Mouse (Mus musculus) cerebellum, adult 11-12 months (tissue): ENCODE results near the gene Zbtb7b.
A peak's percentile ranks its signal among the peaks of the same experiment; 100 is the strongest.

Source experiments
- DNase-seq: peaks from one replicate; pipeline ENCODE4 v3.0.0; 2022

Gene Zbtb7b

DNA sequence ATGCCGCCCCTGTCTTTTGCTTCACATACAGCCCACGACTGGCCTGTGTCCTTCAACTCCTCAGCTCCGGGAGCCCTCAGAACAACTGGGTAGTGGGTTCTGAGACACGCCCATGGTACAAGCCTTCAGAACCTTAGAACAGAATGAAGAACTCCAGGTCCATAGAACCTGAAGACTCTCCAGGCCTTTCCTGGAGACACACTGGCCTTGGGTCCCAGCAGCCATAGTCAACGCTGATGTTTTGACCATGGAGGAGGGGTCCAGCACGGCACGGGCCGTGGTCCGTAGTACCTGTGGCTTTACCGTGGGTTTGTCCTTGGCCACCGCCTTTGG, 29.5 kb downstream of the Zbtb7b start, which contains the start of gene Dcst1:
Gene Dcst1, minus strand, starts transcription at position 101 of the 333 bp plus-strand sequence.
- DNase-seq, result no peak

DNA sequence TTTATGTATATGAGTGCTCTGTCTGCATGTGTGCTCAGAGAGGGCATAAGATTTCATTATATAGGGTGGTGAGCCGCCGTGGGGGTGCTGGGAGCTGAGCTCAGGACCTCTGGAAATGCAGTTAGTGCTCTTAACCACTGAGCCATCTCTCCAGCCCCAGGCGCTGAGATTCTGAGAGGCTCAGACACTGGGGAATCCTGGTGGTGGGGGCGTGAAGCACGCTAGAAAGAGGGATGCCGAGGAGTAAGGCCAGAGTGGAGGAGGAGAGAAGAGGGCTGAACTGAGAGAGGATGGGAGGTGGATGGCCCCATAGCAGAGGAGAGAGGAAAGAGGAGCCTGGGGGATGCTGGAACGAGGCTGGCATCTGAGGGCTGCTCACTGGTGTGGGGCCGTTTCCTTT, 29.9 kb downstream of the Zbtb7b start:
- no peak for DNase-seq

DNA sequence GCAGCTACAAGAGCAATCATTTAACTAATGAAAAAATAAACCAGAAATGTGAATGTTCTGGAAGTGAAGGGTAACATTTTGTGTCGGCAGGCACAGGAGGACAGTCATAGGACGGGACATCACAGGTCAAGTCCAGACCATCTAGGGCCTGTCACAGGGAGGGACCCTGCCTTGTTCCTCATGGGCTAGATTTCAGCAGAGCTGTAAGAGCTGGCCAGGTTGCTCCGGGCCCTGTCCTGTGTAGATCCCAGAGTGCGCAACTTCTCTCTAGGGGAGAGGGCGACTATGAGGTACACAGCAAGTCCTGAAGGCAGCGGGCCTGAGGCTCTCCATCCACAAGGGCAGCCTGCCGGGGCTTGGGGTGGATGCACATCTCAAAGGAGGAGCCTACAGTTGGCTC, 32.9 kb downstream of the Zbtb7b start, which contains the start of gene Dcst2:
Gene Dcst2, plus strand, starts transcription at position 301 of the 400 bp plus-strand sequence.
- no peak for DNase-seq

DNA sequence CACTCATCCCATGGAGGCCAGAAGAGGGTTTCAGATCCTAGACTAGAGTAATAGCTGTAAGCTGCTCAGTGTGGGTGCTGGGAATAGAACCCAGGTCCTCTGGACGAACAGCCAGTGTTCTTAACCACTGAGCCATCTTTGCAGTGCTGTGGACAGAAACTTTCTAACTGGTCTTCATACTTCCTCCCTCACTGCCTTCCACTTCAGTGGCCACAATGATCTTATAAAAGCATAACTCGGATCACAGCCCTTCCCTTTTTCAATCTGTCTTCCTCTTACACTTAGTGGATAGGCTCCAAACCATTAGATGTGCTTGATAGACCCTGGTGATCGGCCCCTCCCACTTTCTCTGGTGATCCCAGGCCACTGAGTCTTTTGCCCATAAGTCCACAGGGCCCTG, 34.3 kb downstream of the Zbtb7b start:
- DNase-seq, result no peak

DNA sequence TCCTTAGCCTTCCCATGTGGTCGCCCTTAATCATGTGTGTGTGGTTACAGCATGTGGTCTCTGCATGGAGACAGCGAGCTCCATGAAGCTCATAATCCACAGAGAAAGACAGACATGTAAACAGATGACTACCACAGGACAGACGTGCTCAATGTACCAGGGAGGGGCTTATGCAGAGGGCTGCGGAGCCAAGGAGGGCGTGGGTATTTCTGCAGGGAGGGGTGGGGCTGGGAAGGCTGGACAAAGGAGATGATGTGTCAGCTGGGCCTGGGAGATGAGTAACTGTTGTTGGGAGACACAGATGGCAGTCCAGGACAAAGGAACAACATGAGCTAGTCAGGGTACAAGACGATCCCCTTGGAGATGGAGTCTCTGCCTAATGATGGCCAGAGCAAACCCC, 34.9 kb downstream of the Zbtb7b start:
- no peak for DNase-seq

DNA sequence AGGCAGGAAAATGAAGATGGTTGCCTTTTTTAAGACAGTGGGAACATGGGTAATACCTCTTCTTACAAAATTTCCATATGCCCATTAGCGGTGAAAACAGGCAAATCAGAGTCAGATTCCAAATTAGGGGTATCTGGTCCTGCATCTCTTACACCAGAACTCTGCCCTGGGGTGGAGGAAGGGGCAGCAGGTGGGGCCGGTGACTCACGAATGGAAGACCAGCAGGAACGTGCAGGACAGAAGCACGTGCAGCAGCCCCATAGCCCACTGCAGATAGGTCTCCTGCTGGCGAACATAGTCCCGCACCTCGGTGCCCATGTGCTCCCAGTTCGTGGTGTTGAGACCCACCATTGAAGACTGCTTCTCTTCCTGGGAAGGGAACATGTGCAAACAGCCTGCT, 38.5 kb downstream of the Zbtb7b start:
- no peak for DNase-seq

DNA sequence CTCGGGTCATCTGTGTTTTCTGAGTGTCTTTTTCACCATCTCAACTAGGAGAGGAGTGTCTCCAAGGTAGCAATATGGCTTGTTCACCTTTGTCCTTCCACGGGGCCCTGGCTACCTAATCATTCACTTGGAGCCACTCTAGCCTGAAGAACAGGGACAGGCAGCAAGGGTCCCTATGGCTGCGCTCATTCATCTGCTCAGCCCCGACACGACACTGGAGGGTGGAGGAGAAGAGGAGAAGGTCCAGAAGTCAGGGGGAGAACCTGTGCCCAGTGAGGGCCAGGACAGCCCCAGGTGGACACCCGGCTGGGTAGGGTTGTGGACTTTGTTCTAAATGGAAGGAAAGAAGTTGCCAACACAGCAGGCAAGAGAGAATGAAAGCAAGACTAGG, 39.1 kb downstream of the Zbtb7b start:
- no peak for DNase-seq

DNA sequence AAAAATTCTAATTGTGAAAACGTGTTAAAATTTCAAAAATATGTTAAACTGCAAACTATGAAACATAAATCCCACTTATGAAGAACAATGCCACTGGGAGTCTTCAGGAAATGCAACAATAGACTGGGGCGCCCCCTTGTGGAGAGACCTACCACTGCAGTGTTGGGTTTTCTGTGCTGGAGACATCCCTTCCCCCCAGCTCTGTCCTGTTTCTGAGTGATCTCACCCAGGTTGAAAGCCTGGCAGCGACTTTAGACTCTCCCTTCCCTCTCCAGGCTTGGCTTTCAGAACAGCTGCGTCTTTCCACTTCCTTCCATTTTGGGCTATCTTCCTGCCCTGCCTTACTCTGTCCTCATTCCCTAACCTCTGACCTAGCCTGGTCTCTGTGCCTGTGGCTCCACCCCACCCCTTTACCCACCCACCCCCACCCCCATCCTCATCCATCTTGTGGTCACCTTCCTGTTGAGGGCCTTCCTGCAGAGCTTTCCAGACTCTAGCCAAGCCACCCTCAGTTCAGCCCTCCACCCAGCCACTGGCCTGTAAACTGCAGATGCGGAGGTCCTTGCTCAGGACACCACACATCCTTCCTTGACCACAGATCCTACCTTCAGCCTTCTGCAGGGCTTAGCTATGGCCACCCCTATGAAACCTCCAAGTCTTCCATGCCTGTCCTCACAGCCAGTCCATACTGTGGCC, 39.6 kb downstream of the Zbtb7b start:
- peak; percentile 80 for DNase-seq

DNA sequence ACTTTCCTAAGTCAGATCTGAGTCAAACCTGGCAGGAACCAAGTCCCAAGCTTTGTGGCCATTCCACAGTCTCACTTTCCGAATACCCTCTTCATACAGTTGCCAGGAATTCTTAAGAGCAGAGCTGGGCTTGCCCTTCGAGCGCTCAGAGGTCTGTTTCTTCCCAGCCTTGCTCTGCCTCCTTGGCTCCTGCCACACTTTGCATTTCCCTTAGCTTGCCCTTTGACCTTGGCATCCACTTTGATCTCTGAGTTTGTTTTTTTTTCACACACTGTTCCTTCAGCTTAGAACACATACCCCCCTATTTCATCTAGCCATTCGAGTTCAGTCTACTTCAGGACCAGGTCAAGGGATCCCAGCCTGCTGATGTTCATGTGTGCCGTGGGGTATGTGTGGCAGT, 43.3 kb downstream of the Zbtb7b start:
- no peak for DNase-seq

DNA sequence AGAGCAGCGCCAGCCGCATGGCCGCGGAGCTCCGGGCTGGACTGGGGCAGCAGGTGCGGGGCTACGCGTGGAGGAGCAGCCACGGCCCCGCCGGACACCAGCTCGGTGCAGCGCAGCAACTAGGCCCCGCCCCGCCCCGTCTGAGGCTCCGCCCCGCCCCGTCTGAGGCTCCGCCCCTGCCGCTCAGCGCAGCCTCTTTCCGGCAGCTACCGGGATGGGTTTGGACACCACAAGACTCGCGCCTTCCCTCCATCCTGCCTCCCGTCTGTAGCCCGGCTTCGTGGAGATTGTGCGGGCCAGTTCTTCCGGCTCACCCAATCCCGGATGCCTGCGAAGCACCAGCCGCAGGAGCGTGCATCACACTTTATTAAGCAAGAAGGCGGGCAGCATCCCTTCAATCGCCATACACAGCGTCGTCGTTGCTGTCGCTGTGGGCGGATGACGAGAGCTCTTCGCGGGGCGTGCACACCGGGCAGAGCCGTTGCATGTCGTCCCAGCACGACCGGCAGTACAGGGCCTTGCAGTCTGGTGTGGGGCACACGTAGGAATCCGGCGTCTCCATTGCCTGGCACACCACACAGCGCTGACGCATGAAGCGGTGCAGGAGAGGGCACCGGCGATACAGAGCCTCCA, 44.6 kb downstream of the Zbtb7b start, which contains the start of gene Adam15:
Gene Adam15, minus strand, starts transcription at position 128 of the 633 bp plus-strand sequence.
- DNase-seq, result peak; percentile 93

DNA sequence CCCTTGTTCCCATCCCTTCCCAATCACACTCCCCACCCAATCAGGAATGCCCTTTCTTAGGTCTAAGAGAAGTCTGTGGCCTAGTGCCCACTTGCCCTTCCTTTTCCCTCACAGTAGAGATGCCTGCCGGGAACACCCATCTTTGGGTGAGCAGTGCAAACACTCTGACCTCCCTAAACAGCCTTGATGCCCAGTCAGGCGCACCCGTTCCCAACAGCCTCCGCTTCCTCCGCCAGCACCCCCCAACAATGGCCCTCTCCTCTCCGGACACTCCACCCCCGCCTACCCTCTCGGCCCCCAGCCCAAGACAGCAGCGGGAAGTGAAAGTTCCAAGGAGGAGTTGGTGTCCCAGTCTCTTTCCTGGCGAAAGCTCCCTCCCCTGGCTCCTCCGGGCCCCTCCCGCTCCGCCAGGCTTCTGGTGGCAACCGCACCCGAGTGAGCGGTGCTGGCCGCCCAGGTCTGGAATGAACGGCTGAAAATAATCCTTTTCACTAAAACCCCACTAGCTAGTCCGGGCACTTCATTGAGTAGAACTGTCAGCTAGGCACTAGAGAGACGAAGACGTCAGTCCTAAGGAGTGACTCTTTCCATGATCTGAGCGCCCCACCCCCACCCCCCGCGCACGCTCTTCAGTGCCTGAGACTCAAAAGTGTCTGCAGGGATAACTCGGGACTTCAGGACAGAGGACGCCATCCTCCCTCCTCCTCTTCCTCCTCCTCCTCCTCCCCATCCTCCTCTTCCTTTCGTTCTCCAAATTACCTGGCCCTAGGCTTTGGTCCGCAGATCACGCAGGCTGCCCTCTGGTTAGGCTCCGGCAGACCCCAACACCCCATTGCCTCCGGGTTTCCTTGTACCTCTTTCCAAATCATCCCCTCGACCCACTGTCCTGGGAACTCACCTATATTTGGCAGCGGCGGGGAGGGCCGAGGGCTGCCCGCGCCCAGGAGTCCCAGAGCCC, 45.4 kb downstream of the Zbtb7b start:
- peak; percentile 56 for DNase-seq

DNA sequence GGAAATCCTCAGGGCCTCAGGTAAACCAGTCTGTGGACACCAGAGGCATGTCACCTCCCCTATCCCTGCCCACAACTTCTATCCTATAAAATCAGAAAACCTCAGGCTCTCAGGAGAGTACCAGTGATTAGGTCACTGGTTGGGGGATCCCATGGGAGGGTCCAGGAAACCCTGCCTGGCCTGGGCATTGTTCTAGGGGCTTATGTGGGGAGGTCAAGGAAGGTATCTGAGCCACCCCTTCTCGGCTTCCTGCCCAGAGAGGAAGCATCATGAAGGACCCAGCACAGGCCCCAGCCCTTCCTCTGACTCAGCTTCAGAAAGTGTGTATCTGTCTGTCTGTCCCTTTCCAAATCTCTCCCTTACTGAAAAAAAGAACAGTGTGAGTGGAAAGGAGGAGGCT, 46.7 kb downstream of the Zbtb7b start:
- DNase-seq, result no peak

DNA sequence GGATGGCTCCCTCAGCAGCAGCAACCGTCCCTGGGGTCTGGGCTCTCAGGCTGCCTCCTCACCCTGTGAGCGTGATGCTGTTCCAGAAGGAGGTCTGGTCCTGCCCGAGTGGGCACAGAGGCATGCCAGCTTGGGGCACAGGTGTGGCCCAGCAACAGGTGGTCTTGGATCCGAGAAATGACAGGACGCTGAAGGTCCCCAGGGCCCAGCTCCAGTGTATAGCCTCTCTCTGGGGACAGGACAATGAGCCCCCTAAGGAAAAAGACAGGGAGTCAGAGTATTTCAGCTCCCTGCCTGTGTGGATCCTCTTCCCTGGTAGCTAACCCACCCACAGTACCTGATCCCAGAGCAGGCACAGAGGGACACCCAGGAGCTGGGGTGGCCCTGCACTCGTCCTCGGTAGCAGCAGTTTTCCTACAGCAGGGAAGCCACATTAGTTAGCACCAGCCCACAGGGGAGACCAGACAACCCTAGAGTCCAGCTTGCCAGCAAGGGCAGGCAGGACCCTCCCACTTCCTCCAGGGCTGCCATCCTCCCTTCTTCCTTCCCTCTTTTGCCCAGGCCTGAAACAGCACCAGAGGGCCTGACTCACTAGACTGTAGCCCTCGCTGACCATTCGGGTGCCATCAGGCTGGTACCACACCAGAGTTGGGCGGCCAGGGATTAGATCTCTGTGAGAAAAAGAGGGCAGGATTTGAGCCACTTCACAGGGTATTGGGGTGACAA, 47.6 kb downstream of the Zbtb7b start:
- no peak for DNase-seq

DNA sequence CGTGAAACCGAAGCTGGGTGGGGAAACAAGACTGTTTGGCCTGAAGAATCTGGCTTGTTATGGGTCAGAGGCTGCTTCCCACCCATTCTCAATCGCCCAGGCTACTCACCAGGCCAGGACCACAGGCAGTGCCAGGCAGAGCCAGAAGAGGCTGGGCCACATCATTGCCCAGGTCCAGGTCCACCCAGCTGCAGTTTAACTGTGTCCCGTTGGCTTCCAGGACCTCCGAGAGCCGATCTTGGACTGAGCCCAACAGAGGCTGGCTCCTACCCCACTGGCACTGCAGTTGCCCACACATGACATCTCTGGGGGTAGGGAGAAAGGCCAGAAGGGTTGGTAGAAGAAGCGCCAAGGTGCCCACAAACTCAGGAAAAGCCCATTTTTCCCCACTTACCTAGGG, 51.3 kb downstream of the Zbtb7b start:
- no peak for DNase-seq

DNA sequence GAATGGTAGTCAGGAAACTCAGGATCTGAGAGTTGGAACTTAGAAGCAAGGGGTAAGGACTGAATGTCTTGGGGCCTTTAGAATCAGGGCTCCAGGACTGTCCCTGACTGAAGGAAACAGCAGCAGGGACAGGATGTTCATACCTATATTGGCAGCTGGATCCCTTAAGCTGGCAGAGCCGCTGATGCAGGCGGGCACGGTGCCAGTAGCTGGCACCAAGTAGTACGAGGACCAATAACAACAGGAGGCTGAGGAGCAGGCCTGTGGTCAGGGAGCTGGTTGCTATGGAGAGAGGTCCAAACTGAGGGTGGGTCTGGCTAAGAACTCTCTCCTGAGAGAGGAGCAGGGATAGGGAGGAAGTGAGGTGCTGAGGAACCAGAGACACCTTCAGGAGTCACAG, 52.8 kb downstream of the Zbtb7b start:
- DNase-seq, result no peak

DNA sequence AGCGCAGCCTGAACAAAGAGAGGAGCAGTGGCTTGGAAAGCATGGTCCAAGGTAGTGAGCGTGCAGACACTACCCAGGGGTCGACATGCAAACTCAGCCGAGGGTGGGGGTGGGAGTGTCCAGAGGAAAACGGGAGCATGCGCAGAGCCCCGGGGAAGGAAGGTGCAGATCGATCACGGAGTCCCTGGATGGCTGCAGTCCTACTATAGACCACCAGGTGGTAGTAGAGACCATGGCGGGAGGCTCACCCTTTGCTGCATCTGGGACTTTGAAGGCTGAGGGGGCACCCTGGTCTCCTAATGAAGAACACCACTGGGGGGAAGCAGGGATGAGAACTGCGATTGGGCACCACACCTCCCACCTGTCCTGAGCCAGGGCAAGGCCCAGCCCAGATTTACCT, 54.1 kb downstream of the Zbtb7b start:
- DNase-seq, result peak; percentile 69

DNA sequence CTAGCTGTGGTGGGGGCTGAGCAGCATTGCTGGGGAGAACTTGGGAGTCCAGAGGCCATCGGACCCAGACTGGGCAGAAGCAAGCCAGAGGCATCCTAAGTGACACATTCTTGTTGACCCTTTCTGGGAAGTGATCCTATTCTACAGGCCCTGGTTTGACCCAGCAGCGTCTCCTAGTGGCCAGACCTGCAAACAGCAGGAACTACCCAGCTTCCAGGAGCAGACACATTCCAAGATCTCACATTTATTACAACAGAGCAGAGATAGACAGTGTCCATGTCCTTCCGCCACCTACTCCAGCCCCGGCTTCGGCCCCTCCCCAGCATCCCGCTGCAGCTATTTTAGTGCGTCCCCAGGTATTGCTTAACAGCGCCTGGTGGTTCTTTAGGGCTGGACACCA, 55.2 kb downstream of the Zbtb7b start:
- no peak for DNase-seq

DNA sequence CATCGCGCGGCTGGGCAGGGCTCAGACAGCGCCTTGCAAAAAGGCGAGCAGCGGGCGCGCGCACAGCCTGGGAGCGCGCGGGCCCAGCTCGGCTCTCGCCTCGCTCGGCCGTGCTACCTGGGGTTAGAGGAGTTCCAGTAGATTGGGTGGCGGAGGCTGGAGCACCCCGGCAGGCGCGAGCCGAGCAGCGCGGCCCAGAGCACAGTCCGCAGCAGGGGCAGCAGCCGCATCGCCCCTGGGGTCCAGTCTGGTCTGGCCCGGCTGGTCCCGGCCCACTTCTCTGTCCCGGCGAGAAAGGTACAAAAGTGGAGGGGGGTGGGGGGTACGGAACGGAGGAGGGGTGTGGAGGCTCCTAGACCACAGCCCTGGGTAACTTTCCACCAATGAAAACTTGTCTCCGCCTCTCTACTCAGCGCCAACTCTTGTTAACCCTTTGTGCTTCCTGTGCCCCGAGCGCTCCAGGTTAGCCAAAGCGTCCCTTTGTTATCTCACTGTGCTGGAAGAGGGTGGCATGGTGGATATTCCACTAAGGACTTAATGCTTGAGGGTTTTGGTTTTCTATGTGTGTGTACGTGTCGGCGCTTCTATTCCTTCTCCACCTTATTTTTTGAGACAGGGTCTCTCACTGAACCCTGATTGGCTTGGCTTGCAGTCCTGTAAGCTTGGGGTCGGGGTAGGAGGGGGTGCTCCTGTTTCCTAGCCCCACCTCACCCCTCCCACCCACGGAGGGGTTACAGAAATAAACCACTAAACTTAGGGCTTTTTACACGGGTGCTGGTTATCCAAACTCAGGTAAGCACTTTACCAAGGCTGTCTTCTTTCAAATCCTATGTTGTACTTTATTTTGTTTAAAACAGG, 56.6 kb downstream of the Zbtb7b start, which contains the start of gene Efna4:
Gene Efna4, minus strand, starts transcription at position 308 of the 858 bp plus-strand sequence.
- DNase-seq, result no peak

DNA sequence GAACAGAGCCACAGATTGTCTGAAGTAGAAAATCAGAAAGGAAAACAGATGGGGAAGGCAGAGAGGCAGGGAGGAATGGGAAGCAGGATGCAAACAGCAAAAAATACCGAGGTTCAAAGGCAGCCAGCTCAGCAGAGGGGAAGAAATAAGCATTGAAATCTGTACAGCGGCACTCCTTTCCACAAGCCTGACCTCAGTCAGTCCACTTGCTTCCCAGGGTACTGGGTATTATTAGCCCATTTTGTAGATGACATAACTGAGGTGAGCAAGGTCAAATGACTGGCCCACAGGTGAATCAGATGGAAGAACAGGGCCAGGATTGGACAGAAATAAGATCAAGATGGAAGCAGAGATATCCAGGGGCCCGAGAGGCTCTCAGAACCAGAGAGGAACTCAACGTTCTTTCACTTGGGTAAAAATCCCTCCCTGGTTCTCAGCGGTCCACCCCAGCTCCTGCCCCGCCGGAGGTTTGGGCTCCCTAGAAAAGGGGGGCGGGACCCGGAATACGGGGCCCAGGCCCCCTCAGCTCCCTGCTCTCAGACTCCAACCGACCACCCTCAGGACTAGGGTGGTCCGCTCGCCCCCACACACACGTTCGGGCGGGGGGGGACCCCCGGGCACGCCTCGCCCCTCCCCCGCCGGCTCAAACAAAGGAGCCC, 57.4 kb downstream of the Zbtb7b start:
- no peak for DNase-seq

DNA sequence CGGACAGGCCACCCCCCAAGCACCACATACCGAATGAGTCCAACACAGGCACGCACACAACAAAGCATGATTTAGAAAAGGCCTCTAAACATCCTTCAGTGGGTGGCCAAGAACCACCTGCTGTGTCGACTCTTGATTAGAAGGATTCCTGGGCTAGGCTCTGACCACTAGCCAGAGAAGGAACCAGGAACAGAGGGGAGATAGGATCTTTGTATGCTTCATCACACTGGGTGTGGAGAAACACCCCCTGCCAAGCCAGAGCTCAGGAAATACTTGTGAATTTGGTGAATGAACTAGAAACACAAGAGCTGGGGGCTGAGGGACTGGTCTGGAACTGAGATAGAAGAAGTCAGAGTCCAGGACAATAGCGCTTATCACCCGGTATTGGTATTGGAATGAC, 58.0 kb downstream of the Zbtb7b start:
- no peak for DNase-seq

DNA sequence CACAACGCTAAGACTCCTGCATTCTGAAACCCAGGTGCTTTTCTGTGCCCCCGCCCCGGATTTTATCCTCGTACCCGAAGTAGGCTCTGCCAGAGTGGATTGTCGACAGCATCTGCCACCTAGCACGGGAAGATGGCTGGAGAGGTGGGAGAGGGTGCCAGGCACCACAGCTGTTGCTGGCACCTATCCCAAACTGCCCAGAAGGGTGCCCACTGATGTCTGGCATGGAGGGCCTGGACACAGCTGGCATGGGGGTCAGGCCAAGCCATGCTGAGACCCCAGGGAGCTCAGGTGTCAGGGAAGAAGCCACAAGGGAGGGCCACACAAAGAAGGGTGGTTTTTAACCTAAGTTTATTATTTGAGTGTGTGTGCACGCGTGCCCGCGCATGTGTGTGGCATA, 61.5 kb downstream of the Zbtb7b start:
- no peak for DNase-seq
